Mouse (Mus musculus) midbrain, embryonic 11.5 days (tissue): ENCODE data around the gene Zfp869. TPM values are rescaled to one million over a fixed set of nuclear protein-coding genes. Genes with fewer than 3 reads are reported as not detected.
"Not testable (repeated sequence)": the region's sequence is repeated elsewhere in the genome, so short reads cannot be mapped to it uniquely, and the experiment has no call there.

Source experiments
- ATAC-seq: fragments of 200-750 bp; cut with Nextera tagmentation; 2 replicates; pipeline ENCODE4 v1.8.0; 2017; ENCODE audit warnings: moderate TSS enrichment, moderate library complexity; ENCODE audit not compliant: low FRiP score
- DNase-seq: peaks from one replicate; pipeline ENCODE4 v3.0.0; 2015; ENCODE audit warnings: low spot score; ENCODE audit errors: missing footprints
- H3K27ac ChIP-seq: fragments of 300-500 bp; sonication (generic); 2 replicates; pipeline ENCODE4 v1.5.1; 2014; ENCODE audit warnings: low read depth, low read length
- H3K27me3 ChIP-seq: fragments of 300-500 bp; sonication (generic); 2 replicates; pipeline ENCODE4 v1.6.1; 2014; ENCODE audit warnings: mild to moderate bottlenecking, low read length, moderate library complexity, mixed read lengths; ENCODE audit not compliant: control insufficient read depth, insufficient read depth
- H3K36me3 ChIP-seq: fragments of 300-500 bp; sonication (generic); 2 replicates; pipeline ENCODE4 v1.6.1; 2014; ENCODE audit warnings: mild to moderate bottlenecking, low read length, moderate library complexity, mixed read lengths; ENCODE audit not compliant: control insufficient read depth, insufficient read depth
- H3K4me1 ChIP-seq: fragments of 300-500 bp; sonication (generic); 2 replicates; pipeline ENCODE4 v1.6.1; 2014; ENCODE audit warnings: low read length; ENCODE audit not compliant: control insufficient read depth, insufficient read depth
- H3K4me2 ChIP-seq: fragments of 300-500 bp; sonication (generic); 2 replicates; pipeline ENCODE4 v1.6.1; 2014; ENCODE audit warnings: mild to moderate bottlenecking, moderate library complexity
- H3K4me3 ChIP-seq: fragments of 300-500 bp; sonication (generic); 2 replicates; pipeline ENCODE4 v1.5.1; 2014; ENCODE audit warnings: low read depth, low read length
- H3K9ac ChIP-seq: fragments of 300-500 bp; sonication (generic); 2 replicates; pipeline ENCODE4 v1.6.1; 2014; ENCODE audit warnings: low read length
- H3K9me3 ChIP-seq: fragments of 300-500 bp; sonication (generic); 2 replicates; pipeline ENCODE4 v1.6.1; 2016; ENCODE audit warnings: low read length; ENCODE audit not compliant: control insufficient read depth
- WGBS: fragments of 180-500 bp; shearing (Covaris S2); extraction: QIAGEN DNeasy Blood & Tissue Kit; methylation state at CpG from one replicate; pipeline ENCODE4 v1.1.7; 2014; 5-methylcytosine and 5-hydroxymethylcytosine counted together
- polyA plus RNA-seq: library from polyadenylated mRNA; unstranded; fragments of >200 nt; fragmentation: Nextera tagmentation; extraction: Ambion mirVana; gene quantifications from 2 replicates; pipeline ENCODE4 v1.2.1, GENCODE M21; 2014

Gene Zfp869
- polyA plus RNA-seq, 1 experiment from 2014 or later = 34.9 TPM

GRCm38 (mm10) chr8:69716403-69717231 lies 6.1 kb upstream of the Zfp869 start:
- H3K4me1 ChIP-seq = peaks cover 6% of the 10 kb centered on the region
- peak; percentile 99 for ATAC-seq
- H3K27ac ChIP-seq = peak overlapping the region; percentile 97
- H3K27me3 ChIP-seq = no peaks in the 10 kb centered on the region
- peak overlapping the region; percentile 44 for H3K4me2 ChIP-seq
- H3K36me3 ChIP-seq = no peaks in the 10 kb centered on the region; the same call in 1 of the 2 replicates
- H3K9ac ChIP-seq = peak overlapping the region; percentile 95
- no peaks in the 10 kb centered on the region for H3K9me3 ChIP-seq
- peak overlapping the region; percentile 86 for H3K4me3 ChIP-seq
- under 1% methylated on average over 52 of the region's 52 CpGs for WGBS
- DNase-seq = peak; percentile 98

GRCm38 (mm10) chr8:69715366-69715765 lies 4.8 kb upstream of the Zfp869 start:
- DNase-seq (peak; percentile 67), ATAC-seq (no peak)
- Histone ChIP-seq H3K27me3 (no peaks in the 10 kb centered on the region), H3K9ac (peak overlapping the region; percentile 36; the same call in 1 of the 2 replicates), H3K4me1 (peaks cover 6% of the 10 kb centered on the region), H3K4me3 (peak overlapping the region; percentile 86), H3K4me2 (peak overlapping the region; percentile 44), H3K9me3 (no peaks in the 10 kb centered on the region), H3K27ac (no peak overlapping the region), H3K36me3 (no peaks in the 10 kb centered on the region; the same call in 1 of the 2 replicates)
- WGBS = 85% methylated on average over 6 of the region's 6 CpGs

- no peak overlapping the region for H3K27ac ChIP-seq
- H3K4me1 ChIP-seq = peaks cover 6% of the 10 kb centered on the region
- ATAC-seq (no peak), DNase-seq (peak; percentile 68)
- 93% methylated on average over 8 of the region's 8 CpGs for WGBS
- no peak overlapping the region for H3K4me3 ChIP-seq
- no peak overlapping the region for H3K9ac ChIP-seq
- H3K27me3 ChIP-seq = no peaks in the 10 kb centered on the region
- peaks cover 13% of the 10 kb centered on the region; the same call in 1 of the 2 replicates for H3K36me3 ChIP-seq
- H3K9me3 ChIP-seq = no peaks in the 10 kb centered on the region
- H3K4me2 ChIP-seq = no peak overlapping the region
These were observed 3.0 kb upstream of the Zfp869 start for GRCm38 (mm10) chr8:69713516-69713915.

- Histone ChIP-seq H3K4me1 (no peaks in the 10 kb centered on the region), H3K27ac (no peak overlapping the region), H3K36me3 (peaks cover 31% of the 10 kb centered on the region), H3K4me2 (no peak overlapping the region), H3K9ac (no peak overlapping the region), H3K27me3 (no peaks in the 10 kb centered on the region), H3K9me3 (no peaks in the 10 kb centered on the region), H3K4me3 (no peak overlapping the region)
- 79% methylated on average over 6 of the region's 6 CpGs for WGBS
- DNase-seq (no peak), ATAC-seq (no peak)
These were observed 8.7 kb downstream of the Zfp869 start for GRCm38 (mm10) chr8:69701810-69702209.

GRCm38 (mm10) chr8:69665051-69665450 lies 45.5 kb downstream of the Zfp869 start:
- not testable (repeated sequence) for ATAC-seq, H3K27ac ChIP-seq, H3K4me1 ChIP-seq, H3K4me3 ChIP-seq, H3K9ac ChIP-seq, H3K4me2 ChIP-seq, H3K36me3 ChIP-seq, DNase-seq, H3K27me3 ChIP-seq, H3K9me3 ChIP-seq
- 83% methylated on average over 2 of the region's 2 CpGs for WGBS

GRCm38 (mm10) chr8:69661294-69661693 lies 49.2 kb downstream of the Zfp869 start:
- H3K36me3 ChIP-seq = peaks cover 3% of the 10 kb centered on the region
- H3K4me2 ChIP-seq = no peak overlapping the region
- ATAC-seq (no peak), DNase-seq (no peak)
- no peak overlapping the region for H3K27ac ChIP-seq
- H3K9ac ChIP-seq = no peak overlapping the region
- H3K9me3 ChIP-seq = peaks cover 3% of the 10 kb centered on the region; the same call in 1 of the 2 replicates
- H3K4me3 ChIP-seq = no peak overlapping the region
- no peaks in the 10 kb centered on the region for H3K27me3 ChIP-seq
- no peaks in the 10 kb centered on the region for H3K4me1 ChIP-seq

Other genes with a start within 250 kb of the Zfp869 start
- gene Gm7697, start 187.7 kb downstream of the Zfp869 start, polyA plus RNA-seq = not detected in 2 replicates
- gene Zfp868, start 85.2 kb downstream of the Zfp869 start, polyA plus RNA-seq = 42.7 and 43.3 TPM in 2 replicates
- 2.4 and 3.0 TPM in 2 replicates for gene Zfp964, start 56.2 kb downstream of the Zfp869 start, polyA plus RNA-seq
- 6.7 and 7.0 TPM in 2 replicates for gene Zfp963, start 39.2 kb upstream of the Zfp869 start, polyA plus RNA-seq
- 1.4 and 1.6 TPM in 2 replicates for gene Gm20422, start 64.2 kb upstream of the Zfp869 start, polyA plus RNA-seq
- gene Atp13a1, start 80.4 kb upstream of the Zfp869 start, polyA plus RNA-seq = 33.8 and 40.7 TPM in 2 replicates
- gene Zfp866, start 80.5 kb upstream of the Zfp869 start, polyA plus RNA-seq = 41.5 and 42.2 TPM in 2 replicates
- gene Gmip, start 98.0 kb upstream of the Zfp869 start, polyA plus RNA-seq = 7.8 TPM in 2 replicates
- 0.72 and 1.2 TPM in 2 replicates for gene Lpar2, start 111.7 kb upstream of the Zfp869 start, polyA plus RNA-seq
- 33.9 and 39.1 TPM in 2 replicates for gene Pbx4, start 121.8 kb upstream of the Zfp869 start, polyA plus RNA-seq
- 0.31 and 0.40 TPM in 2 replicates for gene Cilp2, start 177.0 kb upstream of the Zfp869 start, polyA plus RNA-seq
- 3.4 and 4.0 TPM in 2 replicates for gene Tssk6, start 191.5 kb upstream of the Zfp869 start, polyA plus RNA-seq
- gene Ndufa13, start 191.8 kb upstream of the Zfp869 start, polyA plus RNA-seq = 167 and 172 TPM in 2 replicates
- gene Yjefn3, start 192.0 kb upstream of the Zfp869 start, polyA plus RNA-seq = 3.2 and 3.6 TPM in 2 replicates